Mouse (Mus musculus): Measurements from ENCODE around the gene Rps26.

Rps26 gene

DNA sequence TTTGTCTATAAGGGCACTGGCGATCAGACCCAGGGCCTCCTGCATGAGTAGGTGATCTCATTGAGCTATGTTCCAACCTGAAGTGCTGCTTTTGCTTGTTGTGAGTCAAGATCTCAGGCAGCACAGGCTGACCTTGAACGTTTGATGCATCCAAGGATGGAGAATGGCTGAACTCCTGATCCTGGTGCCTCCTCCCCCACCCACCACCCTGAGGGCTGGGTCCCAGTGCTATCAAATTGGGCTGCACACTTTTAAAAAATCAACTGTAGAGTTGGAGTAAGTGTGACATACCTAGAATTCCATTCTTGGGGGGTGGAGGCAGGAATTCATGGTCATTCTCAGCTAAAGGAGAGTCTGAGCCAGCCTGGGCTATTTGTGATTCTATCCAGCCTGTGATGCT, 20.1 kb downstream of the Rps26 start:
- DNase-seq (ENCODE audit: low spot score in 2 of 2) = no peak

DNA sequence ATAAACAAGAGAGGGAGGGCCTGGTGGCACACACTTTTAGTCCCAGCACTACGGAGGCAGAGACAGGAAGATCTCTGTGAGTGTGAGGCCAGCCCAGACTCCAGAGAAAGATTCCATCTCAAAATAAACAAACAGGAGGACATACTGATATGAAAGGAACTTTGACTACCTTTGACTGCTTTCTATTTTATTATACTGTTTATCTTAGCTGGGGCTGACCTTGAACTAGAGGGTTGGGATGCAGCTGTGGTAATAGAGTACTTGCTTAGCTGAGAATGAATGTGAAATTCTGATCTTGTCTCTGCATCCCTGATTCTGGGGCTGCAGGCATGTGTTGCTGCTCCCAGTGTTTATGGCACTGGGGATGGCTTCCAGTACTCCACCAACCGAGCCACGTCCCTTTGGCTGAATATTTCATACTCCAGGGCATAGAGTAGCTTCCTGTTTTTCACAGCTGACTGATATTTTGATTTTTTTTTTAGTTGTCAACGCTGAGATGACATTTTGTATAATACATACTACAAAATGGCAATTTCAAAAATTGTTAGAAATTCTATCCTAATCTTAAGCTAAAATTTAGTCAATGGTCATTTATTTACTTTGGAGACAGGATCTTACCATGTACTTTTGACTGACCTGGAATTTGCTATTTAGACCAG, 23.9 kb downstream of the Rps26 start:
- no peak for DNase-seq (ENCODE audit: low spot score in 2 of 2)

DNA sequence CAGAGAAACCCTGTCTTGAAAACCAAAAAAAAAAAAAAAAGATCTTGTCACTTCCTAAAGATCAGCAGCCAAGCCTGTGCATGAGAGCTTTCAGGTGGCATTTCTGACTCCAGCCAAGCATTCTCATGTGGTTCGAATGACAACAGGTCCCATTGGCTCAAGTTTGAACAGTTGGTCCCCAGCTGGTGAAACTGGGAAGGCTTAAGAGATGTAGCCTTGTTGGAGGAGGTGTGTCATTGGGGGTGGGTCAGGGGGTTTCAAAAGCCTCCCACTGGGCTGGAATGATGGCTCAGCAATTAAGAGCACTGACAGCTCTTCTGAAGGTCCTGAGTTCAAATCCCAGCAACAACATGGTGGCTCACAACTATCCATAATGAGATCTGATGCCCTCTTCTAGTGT, 25.0 kb downstream of the Rps26 start:
- no peak for DNase-seq (ENCODE audit: low spot score in 2 of 2)

DNA sequence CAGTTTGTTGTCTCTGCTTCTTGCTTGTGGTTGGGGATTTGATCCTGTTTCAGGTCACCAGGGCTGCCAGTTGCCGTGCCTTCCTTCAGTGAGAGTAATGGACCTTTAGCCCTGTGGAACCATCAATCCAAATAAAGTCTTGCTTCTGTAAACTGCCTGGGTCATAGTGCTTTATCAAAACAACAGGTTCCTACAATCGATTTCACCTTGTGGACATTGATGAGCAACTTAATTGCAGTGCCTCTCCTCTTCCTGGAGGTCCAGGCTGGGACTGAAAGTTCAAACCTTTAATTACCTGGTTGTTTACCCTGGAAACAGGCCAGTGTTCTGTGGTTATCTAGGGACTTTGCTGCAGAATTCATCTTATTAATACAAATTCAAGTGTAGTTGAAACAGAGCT, 28.1 kb downstream of the Rps26 start:
- no peak for DNase-seq (ENCODE audit: low spot score in 2 of 2)

DNA sequence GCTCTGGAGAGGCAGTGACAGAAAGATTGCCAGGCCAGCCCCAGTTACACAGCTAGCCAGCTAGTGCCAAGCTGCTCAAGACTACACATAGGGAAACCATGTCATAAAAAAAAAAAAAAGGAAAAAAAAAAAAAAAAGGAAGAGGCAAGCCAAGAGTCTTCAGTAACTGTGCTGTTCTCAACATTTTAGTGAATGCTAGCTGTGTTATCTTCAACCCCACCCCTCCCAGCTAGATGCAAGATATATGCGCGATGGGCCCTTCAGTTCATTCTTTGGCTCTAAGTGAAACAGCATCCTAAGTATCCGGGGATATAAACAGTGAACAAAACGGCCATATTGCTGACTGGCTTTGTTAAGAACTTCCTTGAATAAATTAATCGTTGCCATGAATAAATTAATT, 33.8 kb downstream of the Rps26 start:
- no peak for DNase-seq (ENCODE audit: low spot score in 2 of 2)

DNA sequence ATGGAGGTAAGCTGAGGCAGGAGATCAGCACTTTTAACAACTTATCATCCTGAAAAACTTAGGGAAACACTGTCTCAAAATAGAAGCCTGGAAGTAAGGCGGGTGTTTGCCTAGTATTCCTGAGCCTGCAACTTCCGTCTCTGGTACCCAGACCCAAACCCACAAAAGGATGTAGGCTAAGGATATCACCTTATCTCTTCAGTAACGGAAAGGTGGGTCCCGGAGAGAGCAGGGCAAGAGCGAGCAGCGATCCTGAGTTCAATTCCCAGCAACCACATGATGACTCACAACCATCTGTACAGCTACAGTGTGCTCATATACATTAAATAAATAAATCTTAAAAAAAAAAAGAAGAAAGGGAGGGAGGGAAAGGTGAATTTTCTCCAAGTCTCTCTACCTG, 35.1 kb downstream of the Rps26 start:
- DNase-seq (ENCODE audit: low spot score in 2 of 2) = no peak

DNA sequence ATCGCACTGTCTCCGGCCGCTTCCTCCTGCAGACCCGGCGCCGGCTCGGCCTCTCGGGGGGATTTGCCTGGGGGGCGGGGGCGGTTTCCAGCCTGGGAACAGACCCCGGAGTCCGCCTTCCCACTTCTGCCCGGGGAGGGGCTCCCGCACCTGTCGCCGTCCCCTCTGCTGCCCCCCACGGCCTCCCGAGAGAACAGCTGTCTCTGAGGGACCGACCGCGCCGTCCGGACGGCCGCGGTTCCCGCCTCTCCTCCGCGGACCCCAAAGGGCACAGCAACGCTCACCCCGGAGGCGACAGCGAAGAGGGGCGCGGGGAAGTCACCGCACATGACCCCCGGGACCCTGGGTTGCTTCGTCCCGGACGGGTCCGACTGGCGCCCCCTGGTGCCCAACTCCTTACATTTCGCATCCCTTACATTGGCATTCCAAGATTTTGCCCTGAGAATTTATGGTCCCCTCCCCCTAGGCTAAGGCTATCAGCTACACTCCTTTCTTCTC, 36.3 kb downstream of the Rps26 start:
- DNase-seq (ENCODE audit: low spot score in 2 of 2) = peak; percentile 36 to 40

DNA sequence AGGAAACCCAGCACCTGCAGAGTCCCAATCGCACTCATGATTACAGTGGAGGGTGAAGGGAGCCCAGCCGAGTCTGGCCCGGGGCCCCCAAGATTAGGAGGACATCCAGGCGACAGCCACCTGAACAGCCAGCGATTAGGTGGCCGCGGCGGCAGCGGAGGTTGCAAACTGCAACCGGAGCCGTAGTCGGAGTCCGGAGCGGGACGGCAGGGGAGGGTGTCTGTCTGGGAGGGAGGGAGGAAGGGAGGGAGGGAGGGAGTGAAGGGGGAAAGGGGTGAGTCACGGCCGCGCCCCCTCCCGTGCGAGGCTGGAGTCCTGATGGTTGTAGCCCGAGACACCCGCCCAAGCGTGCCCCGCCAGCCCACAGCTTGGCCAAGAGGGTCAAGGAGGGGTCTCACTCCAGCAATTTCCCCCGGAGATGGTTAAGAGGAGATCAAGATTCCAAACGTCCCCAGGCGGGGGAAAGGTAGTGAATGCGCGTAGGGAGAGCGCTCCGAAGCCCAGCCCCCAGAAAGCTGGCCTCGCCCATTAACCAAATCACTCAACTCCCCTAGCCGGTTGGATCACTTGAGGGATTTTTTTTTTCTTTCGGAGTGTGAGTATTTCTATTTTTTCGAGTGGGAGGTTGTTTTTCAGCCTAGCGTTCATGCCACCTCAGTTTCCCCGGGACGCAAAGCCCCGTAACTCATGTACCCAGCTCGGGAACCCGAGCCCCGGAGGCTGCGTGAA, 36.9 kb downstream of the Rps26 start, which contains the start of gene Erbb3:
TSS of gene Erbb3 (minus strand) at position 189 of the 729 bp plus-strand sequence.
- DNase-seq (ENCODE audit: low spot score in 2 of 2) = peak in 1 of 2 experiments; percentile 34

DNA sequence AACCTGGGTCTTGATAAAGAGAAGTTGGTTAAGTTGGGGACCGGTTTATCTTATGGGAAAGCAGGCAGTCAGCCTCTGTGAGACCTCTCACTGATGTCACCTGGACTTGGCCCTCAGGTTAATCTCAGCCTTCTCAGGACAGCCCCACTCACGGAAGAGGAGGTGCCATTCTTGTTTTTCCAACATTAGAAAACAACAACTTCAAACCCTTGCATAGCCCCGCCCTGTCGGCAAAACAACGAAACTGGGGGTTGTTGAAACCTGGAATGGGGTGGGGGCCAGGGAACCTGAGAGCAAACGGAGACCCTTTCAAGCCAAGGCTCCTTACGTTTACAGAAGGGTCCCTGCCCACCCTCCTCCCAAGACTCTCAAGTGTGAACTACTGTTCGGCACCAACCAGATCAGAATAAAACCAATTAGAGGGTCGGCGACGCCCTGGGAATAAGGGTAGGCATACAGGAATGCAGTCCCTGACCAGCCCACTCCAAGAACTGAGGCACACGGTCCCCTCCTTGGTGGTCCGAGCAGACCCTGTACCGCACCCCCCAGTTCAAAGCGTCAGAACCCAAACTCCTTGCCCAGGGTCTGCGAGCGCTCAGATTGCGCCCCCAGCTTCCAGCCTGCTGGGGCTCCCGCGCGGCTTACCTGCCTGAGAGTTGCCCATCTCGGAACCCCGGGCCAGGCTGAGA, 37.6 kb downstream of the Rps26 start:
- no peak for DNase-seq (ENCODE audit: low spot score in 2 of 2)

DNA sequence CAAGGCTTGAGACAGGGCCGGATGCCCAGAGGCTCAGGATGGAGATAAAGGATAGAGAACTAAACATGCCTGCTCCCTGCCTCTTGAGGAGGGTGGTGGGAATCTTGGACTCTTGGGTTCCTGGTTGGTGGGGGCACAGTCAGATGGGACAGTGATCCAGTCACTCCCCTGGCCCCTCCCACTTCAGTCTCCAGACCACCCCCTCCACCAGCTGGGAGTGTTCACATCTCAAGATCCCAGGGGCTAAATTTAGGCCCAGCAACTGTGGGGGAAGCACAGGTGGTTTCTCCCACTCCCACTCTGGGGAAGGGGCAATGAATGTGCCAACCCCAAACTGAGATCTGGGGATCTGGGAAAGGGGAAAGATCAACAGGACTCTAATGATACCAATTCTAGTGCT, 38.4 kb downstream of the Rps26 start:
- DNase-seq (ENCODE audit: low spot score in 2 of 2) = no peak

DNA sequence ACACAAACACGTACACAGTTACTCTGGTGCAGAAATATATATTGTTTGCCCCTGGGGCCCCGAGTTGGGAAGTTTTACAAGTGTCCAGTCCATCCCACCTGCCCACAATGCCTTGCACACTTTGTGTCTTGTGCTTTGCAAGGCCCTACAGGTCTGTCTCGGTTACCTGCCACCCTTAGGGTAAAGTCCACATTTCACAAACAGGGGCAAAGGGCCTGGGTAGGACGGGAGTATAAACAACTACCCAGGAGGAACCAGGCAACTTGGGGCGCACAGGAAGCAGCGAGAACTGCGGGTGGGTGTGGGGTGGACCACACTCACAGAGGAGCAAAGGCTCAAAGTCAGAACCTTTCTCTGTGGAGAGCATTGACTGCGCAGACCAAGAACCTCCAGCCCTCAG, 38.9 kb downstream of the Rps26 start:
- no peak for DNase-seq (ENCODE audit: low spot score in 2 of 2)

DNA sequence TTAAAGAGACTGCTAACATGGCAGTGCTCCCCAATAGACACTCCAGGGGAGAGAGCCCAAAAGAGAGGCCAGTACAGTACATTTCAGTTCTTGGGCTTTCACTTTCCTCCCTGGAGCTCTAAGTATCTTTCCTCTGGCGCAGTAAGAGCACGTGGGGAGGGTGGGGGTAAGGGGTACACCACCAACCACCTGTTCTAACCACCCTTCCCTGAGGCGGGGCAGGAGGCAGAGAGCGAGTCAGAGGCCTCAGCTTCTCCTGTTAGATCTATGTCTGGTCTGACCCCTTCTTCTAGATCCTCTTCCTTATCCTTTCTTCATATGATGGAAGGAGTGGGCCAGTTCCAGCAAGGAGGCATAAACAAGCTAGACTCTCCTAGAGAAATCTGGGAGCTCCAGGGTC, 39.4 kb downstream of the Rps26 start:
- no peak for DNase-seq (ENCODE audit: low spot score in 2 of 2)

DNA sequence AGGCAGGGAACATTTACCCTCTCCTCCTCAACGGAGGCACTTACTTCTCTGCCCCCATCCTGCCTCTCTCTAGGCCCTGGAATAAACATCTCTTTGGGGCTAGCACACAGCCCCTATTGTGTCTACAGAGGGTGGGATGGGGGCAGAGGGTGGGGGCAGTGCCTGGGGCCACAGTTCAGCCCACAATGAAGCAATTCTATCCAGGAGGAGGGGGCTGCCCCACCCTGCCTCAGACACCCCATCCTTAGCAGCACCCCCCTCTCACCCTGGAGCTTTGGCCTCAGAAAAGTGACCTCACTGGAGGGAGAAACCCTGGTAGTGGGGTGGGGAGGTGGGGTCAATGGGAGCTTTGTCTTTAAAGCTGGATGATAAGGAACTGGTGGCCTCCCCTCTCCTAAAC, 40.0 kb downstream of the Rps26 start:
- DNase-seq (ENCODE audit: low spot score in 2 of 2) = no peak

DNA sequence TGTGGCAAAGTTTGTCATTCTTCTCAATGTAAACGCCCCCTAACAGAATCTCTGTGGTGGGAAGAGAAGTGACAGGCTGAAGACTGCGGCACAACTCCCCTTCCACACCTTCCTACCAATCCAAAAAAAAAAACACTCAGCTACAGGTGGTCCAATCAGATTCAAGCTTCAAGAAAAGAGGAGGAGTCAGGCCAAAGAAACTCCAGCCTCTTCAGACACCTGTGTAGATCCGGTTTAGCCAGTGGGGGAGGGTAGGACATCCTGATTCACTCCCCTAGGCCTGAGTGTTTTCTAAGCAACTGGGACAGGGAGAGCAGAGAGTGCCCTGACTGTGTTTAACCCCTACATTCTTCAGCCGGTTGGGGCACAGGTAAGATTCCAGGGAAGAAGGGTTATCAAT, 42.2 kb downstream of the Rps26 start:
- no peak for DNase-seq (ENCODE audit: low spot score in 2 of 2)

DNA sequence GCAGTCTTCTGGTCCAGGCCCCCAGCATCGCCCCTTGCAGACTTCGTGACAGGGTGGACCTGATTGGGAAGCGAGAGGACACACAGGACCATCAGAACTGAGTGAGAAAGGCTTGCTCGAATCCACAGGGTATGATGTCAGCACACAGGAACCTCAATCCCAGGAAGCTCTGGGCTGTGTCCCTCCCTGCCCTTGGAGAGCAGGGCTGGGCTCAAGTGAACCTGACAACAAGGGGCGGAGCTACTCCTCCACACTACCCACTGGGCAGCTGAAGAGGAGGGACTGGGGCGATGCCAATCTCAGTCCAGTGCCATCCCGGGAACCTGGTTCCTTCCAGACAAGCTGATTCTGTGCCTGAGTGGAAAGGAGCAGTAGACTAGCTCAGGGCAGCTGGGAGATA, 42.9 kb downstream of the Rps26 start:
- no peak for DNase-seq (ENCODE audit: low spot score in 2 of 2)

DNA sequence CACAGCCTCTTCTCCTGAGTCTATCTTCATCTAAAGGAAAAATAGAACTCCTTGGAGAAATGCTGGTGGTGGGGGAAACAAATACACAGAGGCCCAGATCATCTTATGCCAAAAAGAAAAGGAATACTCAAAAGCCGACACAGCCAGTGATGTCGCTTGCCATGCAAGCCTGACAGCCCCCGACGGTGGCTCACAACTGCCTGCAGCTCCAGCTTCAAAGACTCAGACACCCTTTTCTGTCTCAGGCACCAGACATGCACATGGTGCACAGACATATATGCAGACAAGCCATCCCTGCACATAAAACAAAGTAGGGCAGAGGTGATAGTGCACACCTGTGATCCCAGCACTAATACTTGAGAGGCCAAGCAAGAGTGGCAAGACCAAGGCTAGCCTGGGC, 46.8 kb downstream of the Rps26 start:
- DNase-seq (ENCODE audit: low spot score in 2 of 2) = no peak

DNA sequence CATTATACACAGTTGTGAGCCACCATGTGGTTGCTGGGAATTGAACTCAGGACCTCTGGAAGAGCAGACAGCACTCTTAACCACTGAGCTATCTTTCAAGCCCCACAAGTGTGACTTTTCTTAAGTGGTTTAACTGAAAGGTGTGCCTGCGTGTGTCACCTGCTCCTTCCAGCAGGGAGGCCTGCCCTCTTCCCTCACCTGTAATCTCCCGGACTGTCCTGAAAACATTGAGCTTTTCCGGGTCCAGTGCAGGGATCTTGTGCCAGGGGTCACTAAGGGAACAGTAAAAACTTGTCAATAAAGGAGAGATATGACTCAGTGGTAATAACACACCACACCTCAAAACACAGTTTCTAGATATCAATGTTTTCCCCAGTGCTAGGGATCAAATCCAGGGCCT, 47.2 kb downstream of the Rps26 start:
- DNase-seq (ENCODE audit: low spot score in 2 of 2) = no peak

DNA sequence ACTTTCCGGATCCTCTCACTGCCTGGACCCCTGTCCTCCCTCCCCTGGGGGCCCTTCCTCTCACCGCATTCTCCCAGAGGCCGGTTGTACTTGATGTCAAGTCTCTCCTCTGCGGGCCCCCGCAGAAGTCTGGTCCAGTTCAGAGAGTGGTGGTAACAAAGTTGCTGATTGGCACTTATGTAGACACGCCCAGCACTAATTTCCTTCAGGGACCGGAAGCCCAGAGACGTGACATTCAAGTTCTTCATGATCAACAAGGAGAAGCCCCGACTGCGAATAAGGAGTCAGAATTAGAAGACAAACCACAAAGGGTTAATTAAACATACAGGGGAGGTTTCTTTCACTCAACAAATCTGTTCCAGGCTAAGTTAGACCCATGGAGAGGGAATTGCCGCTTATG, 48.2 kb downstream of the Rps26 start:
- no peak for DNase-seq (ENCODE audit: low spot score in 2 of 2)

DNA sequence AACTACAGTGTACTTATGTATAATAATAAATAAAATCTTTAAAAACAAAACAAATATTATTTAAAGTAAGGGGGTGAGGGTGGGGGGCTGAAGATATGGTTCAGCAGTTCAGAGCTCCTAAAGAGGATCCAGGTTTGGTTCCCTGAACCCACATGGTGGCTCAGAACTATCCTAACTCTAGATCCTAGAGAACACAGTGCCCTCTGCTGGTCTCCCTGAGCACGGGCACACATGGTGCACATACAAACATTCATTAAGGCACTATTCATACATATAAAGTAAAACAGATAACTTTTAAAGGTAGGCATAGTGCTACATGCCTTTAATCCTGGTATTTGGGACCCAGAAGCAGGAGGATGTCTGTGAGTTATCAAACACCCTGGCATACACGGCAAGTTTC, 51.5 kb downstream of the Rps26 start:
- no peak for DNase-seq (ENCODE audit: low spot score in 2 of 2)

Data from right cerebral cortex, adult 2 months (tissue).